In genomic region chr1:77589423-77589822, GRCm38 (mm10) we compare ENCODE assay signal across 15 mouse cellular contexts.
DNase-seq lines count a peak whose midpoint lies in the region; ATAC-seq and TF ChIP-seq lines count a peak whose summit lies in the region.
"Had no signal": no experiment of that assay in that cellular context is flagged by ENCODE, and none has a peak within 500 bp of the region (broad histone marks: within the 10 kb centered on the region; RNA-seq: fewer than 3 reads in every experiment).

No protein-coding gene starts in this region.

- peak; percentile 53 for TF ChIP-seq CTCF in hindbrain, postnatal 0 days (IDR thresholded peaks at IDR 0.05; ENCODE audit: low read depth)
- peak; percentile 55 for TF ChIP-seq CTCF in midbrain, postnatal 0 days (IDR thresholded peaks at IDR 0.05)

- H3K4me1 ChIP-seq in hindbrain, postnatal 0 days (ENCODE audit: insufficient read depth, low read length) = no peaks in the 10 kb centered on the region
- peaks cover 9% of the 10 kb centered on the region for H3K4me1 ChIP-seq in hindbrain, embryonic 13.5 days (replicated peaks)
- no peaks in the 10 kb centered on the region for H3K4me1 ChIP-seq in midbrain, postnatal 0 days (ENCODE audit: insufficient read depth, low read length)
- H3K4me1 ChIP-seq in midbrain, embryonic 16.5 days (ENCODE audit: control insufficient read depth, insufficient read depth, low read length) = no peaks in the 10 kb centered on the region
- H3K4me1 ChIP-seq: heart, embryonic 15.5 days had no signal

- H3K9me3 ChIP-seq in hindbrain, postnatal 0 days (ENCODE audit: low read length) = no peaks in the 10 kb centered on the region
- H3K9me3 ChIP-seq in hindbrain, embryonic 13.5 days = no peaks in the 10 kb centered on the region
- no peaks in the 10 kb centered on the region for H3K9me3 ChIP-seq in midbrain, postnatal 0 days (ENCODE audit: low read length)
- H3K9me3 ChIP-seq in midbrain, embryonic 16.5 days (replicated peaks; ENCODE audit: control insufficient read depth, low read length, poor library complexity, severe bottlenecking) = no peaks in the 10 kb centered on the region
- H3K9me3 ChIP-seq: heart, embryonic 15.5 days; midbrain, embryonic 13.5 days had no signal

- H3K27ac ChIP-seq in hindbrain, postnatal 0 days = no peak overlapping the region
- H3K27ac ChIP-seq in hindbrain, embryonic 13.5 days = no peak overlapping the region
- no peak overlapping the region for H3K27ac ChIP-seq in midbrain, postnatal 0 days (ENCODE audit: low read depth, low read length)
- no peak overlapping the region for H3K27ac ChIP-seq in midbrain, embryonic 16.5 days (ENCODE audit: low read length)
- H3K27ac ChIP-seq: heart, embryonic 15.5 days; midbrain, embryonic 13.5 days had no signal

- H3K4me3 ChIP-seq in hindbrain, postnatal 0 days (ENCODE audit: low read length) = no peak overlapping the region
- H3K4me3 ChIP-seq in hindbrain, embryonic 13.5 days = no peak overlapping the region
- no peak overlapping the region for H3K4me3 ChIP-seq in midbrain, postnatal 0 days (ENCODE audit: low read depth, low read length)
- no peak overlapping the region for H3K4me3 ChIP-seq in midbrain, embryonic 16.5 days (ENCODE audit: low read depth, low read length)
- H3K4me3 ChIP-seq: heart, embryonic 15.5 days; midbrain, embryonic 13.5 days had no signal

- 96% methylated on average over 3 of the region's 3 CpGs for WGBS in hindbrain, postnatal 0 days
- WGBS in hindbrain, embryonic 13.5 days = 90% methylated on average over 3 of the region's 3 CpGs
- 87% methylated on average over 3 of the region's 3 CpGs for WGBS in midbrain, postnatal 0 days
- 83% methylated on average over 3 of the region's 3 CpGs for WGBS in midbrain, embryonic 16.5 days

- no peaks in the 10 kb centered on the region for H3K27me3 ChIP-seq in hindbrain, postnatal 0 days (ENCODE audit: insufficient read depth, low read length)
- 0 out of 2 replicates have a peak, but pooled peaks cover 3% of the 10 kb centered on the region for H3K27me3 ChIP-seq in hindbrain, embryonic 13.5 days
- no peaks in the 10 kb centered on the region for H3K27me3 ChIP-seq in midbrain, postnatal 0 days (ENCODE audit: insufficient read depth, low read length)
- no peaks in the 10 kb centered on the region for H3K27me3 ChIP-seq in midbrain, embryonic 16.5 days (ENCODE audit: control insufficient read depth, insufficient read depth, low read depth, low read length)
- H3K27me3 ChIP-seq: heart, embryonic 15.5 days; midbrain, embryonic 13.5 days had no signal

- no peak overlapping the region for H3K4me2 ChIP-seq in hindbrain, postnatal 0 days (ENCODE audit: low read depth, low read length)
- H3K4me2 ChIP-seq in hindbrain, embryonic 13.5 days = no peak overlapping the region
- H3K4me2 ChIP-seq in midbrain, postnatal 0 days (ENCODE audit: low read depth, low read length, poor library complexity, severe bottlenecking) = no peak overlapping the region
- H3K4me2 ChIP-seq in midbrain, embryonic 16.5 days (ENCODE audit: low read length) = no peak overlapping the region
- H3K4me2 ChIP-seq: heart, embryonic 15.5 days; liver, embryonic 11.5 days; midbrain, embryonic 13.5 days had no signal

- no peak for DNase-seq in hindbrain, postnatal 0 days (ENCODE audit: low spot score)
- DNase-seq in midbrain, postnatal 0 days (ENCODE audit: low spot score) = no peak
- peak; percentile 30 for DNase-seq in ZHBTc4 (ENCODE audit: low read depth, low spot score)
- no peak for DNase-seq in spleen, adult 12 weeks (ENCODE audit: low spot score)
- DNase-seq in cerebellum, adult 11-12 months = no peak
- DNase-seq: cerebellum, adult 18-20 months; lung, postnatal 4 days; spleen, adult 18-20 months had no signal

- no peak for ATAC-seq in hindbrain, postnatal 0 days
- ATAC-seq in hindbrain, embryonic 13.5 days (ENCODE audit: low FRiP score) = no peak
- ATAC-seq in midbrain, postnatal 0 days (ENCODE audit: low FRiP score) = no peak
- no peak for ATAC-seq in midbrain, embryonic 16.5 days
- ATAC-seq: activated CD4-positive, CD25-positive, alpha-beta regulatory T cell, adult 4 months; hindbrain, embryonic 16.5 days; midbrain, embryonic 13.5 days had no signal

- H3K36me3 ChIP-seq in hindbrain, postnatal 0 days (ENCODE audit: insufficient read depth, low read length) = no peaks in the 10 kb centered on the region
- H3K36me3 ChIP-seq in hindbrain, embryonic 13.5 days = no peaks in the 10 kb centered on the region
- no peaks in the 10 kb centered on the region for H3K36me3 ChIP-seq in midbrain, postnatal 0 days (ENCODE audit: insufficient read depth, low read length)
- H3K36me3 ChIP-seq in midbrain, embryonic 16.5 days (ENCODE audit: control insufficient read depth, insufficient read depth, low read length) = no peaks in the 10 kb centered on the region
- H3K36me3 ChIP-seq: heart, embryonic 15.5 days; midbrain, embryonic 13.5 days had no signal

- no peak overlapping the region for H3K9ac ChIP-seq in hindbrain, postnatal 0 days (replicated peaks; ENCODE audit: low read length)
- no peak overlapping the region for H3K9ac ChIP-seq in hindbrain, embryonic 13.5 days
- no peak overlapping the region for H3K9ac ChIP-seq in midbrain, postnatal 0 days (replicated peaks; ENCODE audit: low read length, poor library complexity, severe bottlenecking)
- H3K9ac ChIP-seq in midbrain, embryonic 16.5 days (ENCODE audit: low read depth, low read length) = no peak overlapping the region
- H3K9ac ChIP-seq: heart, embryonic 15.5 days; midbrain, embryonic 13.5 days had no signal
